Mouse (Mus musculus) heart, adult 2 months (tissue): ENCODE data around the gene Pde4d. TPM values are rescaled to one million over a fixed set of nuclear protein-coding genes. Genes with fewer than 3 reads are reported as not detected.

Source experiments
- DNase-seq, 2 experiments: peaks; one replicate each; pipeline ENCODE4 v3.0.0; 2021
- H3K27ac ChIP-seq: fragments of 200-600 bp; 2 replicates; pipeline ENCODE4 v1.8.1; 2022
- H3K27me3 ChIP-seq: fragments of 200-500 bp; 2 replicates; pipeline ENCODE4 v1.6.1; 2012; ENCODE audit warnings: mild to moderate bottlenecking, low read length, inconsistent platforms, mixed read lengths; ENCODE audit not compliant: control insufficient read depth, insufficient read depth
- H3K36me3 ChIP-seq: fragments of 200-500 bp; 2 replicates; pipeline ENCODE4 v1.6.1; 2012; ENCODE audit warnings: low read length, inconsistent platforms; ENCODE audit not compliant: control insufficient read depth, insufficient read depth
- H3K4me1 ChIP-seq: fragments of 200-500 bp; 2 replicates; pipeline ENCODE4 v1.6.1; 2011; ENCODE audit warnings: low read length; ENCODE audit not compliant: control insufficient read depth, insufficient read depth
- H3K4me3 ChIP-seq: fragments of 200-600 bp; 2 replicates; pipeline ENCODE4 v1.8.1; 2022
- H3K79me2 ChIP-seq: fragments of 200-500 bp; replicated peaks from 2 replicates; pipeline ENCODE4 v1.6.1; 2012; ENCODE audit warnings: mild to moderate bottlenecking, inconsistent platforms, low read length, moderate library complexity, mixed read lengths; ENCODE audit not compliant: control insufficient read depth, insufficient read depth
- H3K9ac ChIP-seq: fragments of 200-500 bp; 2 replicates; pipeline ENCODE4 v1.6.1; 2012; ENCODE audit warnings: low read depth, mild to moderate bottlenecking, control low read depth, inconsistent platforms, low read length, mixed read lengths
- CTCF ChIP-seq: fragments of 200-600 bp; IDR thresholded peaks from 2 replicates; pipeline ENCODE4 v1.8.1; 2022; ENCODE audit warnings: antibody characterized with exemption, mild to moderate bottlenecking, moderate library complexity
- EP300 ChIP-seq: fragments of 200-500 bp; IDR thresholded peaks from 2 replicates; pipeline ENCODE4 v1.6.1; 2011; ENCODE audit warnings: low read depth, low read length, control low read depth; ENCODE audit not compliant: insufficient read depth
- POLR2A ChIP-seq: fragments of 200-500 bp; IDR thresholded peaks from 2 replicates; pipeline ENCODE4 v1.6.1; 2011; ENCODE audit warnings: mild to moderate bottlenecking, low read depth, low read length, control low read depth; ENCODE audit not compliant: insufficient read depth
- WGBS: fragments of 180-500 bp; shearing (Covaris S2); methylation state at CpG from one replicate; pipeline ENCODE4 v1.1.7; 2018; 5-methylcytosine and 5-hydroxymethylcytosine counted together
- intact Hi-C: fragments of 180-260 bp; cut with DNase I; formaldehyde crosslinking; loops from one replicate; pipeline ENCODE4 v1.15.1; 2025
- polyA plus RNA-seq: library from polyadenylated mRNA; depleted of rRNA; stranded (reverse); fragments of >200 nt; gene quantifications from 2 replicates; pipeline ENCODE4 v1.2.3, GENCODE M21; 2012
- total RNA-seq, 2 experiments: library from RNA; stranded (reverse); gene quantifications; 2 replicates each; pipeline ENCODE4 v1.2.3; 2021

The Pde4d gene
- total and polyA plus RNA-seq, 3 experiments, result 11.5 to 40.1 (median 38.1) TPM

- WGBS, result 54% methylated on average over 10 of the region's 10 CpGs
- Histone ChIP-seq H3K27me3 (no peaks in the 10 kb centered on the region), H3K9ac (no peak overlapping the region), H3K79me2 (no peaks in the 10 kb centered on the region), H3K4me1 (no peaks in the 10 kb centered on the region), H3K27ac (no peak overlapping the region), H3K36me3 (no peaks in the 10 kb centered on the region), H3K4me3 (no peak overlapping the region)
- no peak for TF ChIP-seq POLR2A
- DNase-seq, result no peak
- intact Hi-C loops, result no loop called here
Observed at GRCm38 (mm10) chr13:109645284-109645909, 1195.6 kb downstream of the Pde4d start.

- intact Hi-C loops, result no loop called here
- 84% methylated on average over 6 of the region's 6 CpGs for whole genome bisulfite sequencing
- DNase-seq, result no peak
- no peaks in the 10 kb centered on the region for H3K27me3 ChIP-seq
- no peak overlapping the region for H3K27ac ChIP-seq
- no peak overlapping the region for H3K9ac ChIP-seq
- no peak overlapping the region for H3K4me3 ChIP-seq
- H3K36me3 ChIP-seq, result no peaks in the 10 kb centered on the region
- no peak for TF ChIP-seq POLR2A
- TF ChIP-seq EP300, result no peak
- TF ChIP-seq CTCF, result no peak
- no peaks in the 10 kb centered on the region for H3K4me1 ChIP-seq
- H3K79me2 ChIP-seq, result no peaks in the 10 kb centered on the region
Observed at GRCm38 (mm10) chr13:109645910-109646284, 1196.1 kb downstream of the Pde4d start.

- TF ChIP-seq CTCF, result no peak
- TF ChIP-seq EP300, result no peak
- no peak for TF ChIP-seq POLR2A
- intact Hi-C loops, result no loop called here
- DNase-seq, result no peak
- Histone ChIP-seq H3K27ac (no peak overlapping the region), H3K36me3 (no peaks in the 10 kb centered on the region), H3K27me3 (no peaks in the 10 kb centered on the region), H3K79me2 (no peaks in the 10 kb centered on the region), H3K4me1 (no peaks in the 10 kb centered on the region; the same call in 1 of the 2 replicates), H3K4me3 (no peak overlapping the region), H3K9ac (no peak overlapping the region)
- WGBS, result 50% methylated on average over 11 of the region's 11 CpGs
Observed at GRCm38 (mm10) chr13:109646597-109647232, 1197.0 kb downstream of the Pde4d start.

- 86% methylated on average over 7 of the region's 7 CpGs for WGBS
- DNase-seq, result no peak
- H3K9ac ChIP-seq, result no peak overlapping the region
- no peaks in the 10 kb centered on the region for H3K36me3 ChIP-seq
- TF ChIP-seq CTCF (no peak), POLR2A (no peak), EP300 (no peak)
- H3K4me3 ChIP-seq, result no peak overlapping the region
- no peaks in the 10 kb centered on the region for H3K27me3 ChIP-seq
- peaks cover 3% of the 10 kb centered on the region for H3K4me1 ChIP-seq
- no peak overlapping the region for H3K27ac ChIP-seq
- intact Hi-C loops, result no loop called here
- no peaks in the 10 kb centered on the region for H3K79me2 ChIP-seq
Observed at GRCm38 (mm10) chr13:109647479-109648199, 1197.9 kb downstream of the Pde4d start.

- 89% methylated on average over 3 of the region's 3 CpGs for WGBS
Observed at GRCm38 (mm10) chr13:109648311-109648710, 1198.6 kb downstream of the Pde4d start.

More at GRCm38 (mm10) chr13:109648311-109648710, 1198.6 kb downstream of the Pde4d start:
- H3K27ac ChIP-seq, result no peak overlapping the region
- H3K4me1 ChIP-seq, result peaks cover 3% of the 10 kb centered on the region
- no peaks in the 10 kb centered on the region for H3K79me2 ChIP-seq
- no peaks in the 10 kb centered on the region for H3K27me3 ChIP-seq
- no peaks in the 10 kb centered on the region for H3K36me3 ChIP-seq
- H3K4me3 ChIP-seq, result no peak overlapping the region
- intact Hi-C loops, result no loop called here
- no peak for DNase-seq
- H3K9ac ChIP-seq, result no peak overlapping the region
- TF ChIP-seq EP300 (no peak), POLR2A (no peak), CTCF (no peak)
